Mouse (Mus musculus): ENCODE measurements at regions not wholly inside any gene's neighbourhood (a gene's known extent, or its start where the extent isn't known, plus 50 kb on each side); places are given as distances from the start of the nearest gene placed in this dataset.

- 84% methylated on average over 5 of the region's 5 CpGs for WGBS
- DNase-seq (ENCODE audit: low read depth in 1 of 2, low spot score in 2 of 2) = no peak
- no peaks in the 10 kb centered on the region for H3K36me3 ChIP-seq (ENCODE audit: control insufficient read depth, insufficient read depth, low read length)
- H3K27ac ChIP-seq (ENCODE audit: insufficient read depth, low read length) = no peak overlapping the region
- no peaks in the 10 kb centered on the region for H3K4me1 ChIP-seq (ENCODE audit: control insufficient read depth, insufficient read depth, insufficient read length)
- no peak overlapping the region for H3K4me3 ChIP-seq (ENCODE audit: extremely low read depth, insufficient read depth, insufficient read length)
- H3K27me3 ChIP-seq (ENCODE audit: control insufficient read depth, insufficient read depth, low read length) = no peaks in the 10 kb centered on the region
- no peak for TF ChIP-seq CTCF (IDR thresholded peaks at IDR 0.05; ENCODE audit: extremely low read depth, insufficient read depth, insufficient read length, insufficient replicate concordance)
- no peak for TF ChIP-seq POLR2A (IDR thresholded peaks at IDR 0.05; ENCODE audit: low read depth, low read length)
Observed at GRCm38 (mm10) chr2:159430577-159431329, 636.1 kb downstream of the Dhx35 start.

GRCm38 (mm10) chr2:159438961-159439360 is 644.4 kb downstream of the Dhx35 start:
- Histone ChIP-seq H3K27me3 (ENCODE audit: control insufficient read depth, insufficient read depth, low read length) (no peaks in the 10 kb centered on the region), H3K4me1 (ENCODE audit: control insufficient read depth, insufficient read depth, insufficient read length) (no peaks in the 10 kb centered on the region), H3K36me3 (ENCODE audit: control insufficient read depth, insufficient read depth, low read length) (no peaks in the 10 kb centered on the region), H3K4me3 (ENCODE audit: extremely low read depth, insufficient read depth, insufficient read length) (no peak overlapping the region), H3K27ac (ENCODE audit: insufficient read depth, low read length) (no peak overlapping the region)
- no peak for TF ChIP-seq CTCF (IDR thresholded peaks at IDR 0.05; ENCODE audit: extremely low read depth, insufficient read depth, insufficient read length, insufficient replicate concordance)
- TF ChIP-seq POLR2A (IDR thresholded peaks at IDR 0.05; ENCODE audit: low read depth, low read length) = no peak
- DNase-seq (ENCODE audit: low read depth in 1 of 2, low spot score in 2 of 2) = no peak
- 77% methylated on average over 6 of the region's 6 CpGs for WGBS

GRCm38 (mm10) chr2:159443581-159443980 is 649.0 kb downstream of the Dhx35 start:
- 42% methylated on average over 8 of the region's 8 CpGs for WGBS
- H3K36me3 ChIP-seq (ENCODE audit: control insufficient read depth, insufficient read depth, low read length) = no peaks in the 10 kb centered on the region
- TF ChIP-seq POLR2A (IDR thresholded peaks at IDR 0.05; ENCODE audit: low read depth, low read length) (no peak), CTCF (IDR thresholded peaks at IDR 0.05; ENCODE audit: extremely low read depth, insufficient read depth, insufficient read length, insufficient replicate concordance) (no peak)
- no peaks in the 10 kb centered on the region for H3K4me1 ChIP-seq (ENCODE audit: control insufficient read depth, insufficient read depth, insufficient read length)
- no peak overlapping the region for H3K4me3 ChIP-seq (ENCODE audit: extremely low read depth, insufficient read depth, insufficient read length)
- no peak for DNase-seq (ENCODE audit: low read depth in 1 of 2, low spot score in 2 of 2)
- no peaks in the 10 kb centered on the region for H3K27me3 ChIP-seq (ENCODE audit: control insufficient read depth, insufficient read depth, low read length)
- no peak overlapping the region for H3K27ac ChIP-seq (ENCODE audit: insufficient read depth, low read length)

- Histone ChIP-seq H3K4me1 (ENCODE audit: control insufficient read depth, insufficient read depth, insufficient read length) (no peaks in the 10 kb centered on the region), H3K36me3 (ENCODE audit: control insufficient read depth, insufficient read depth, low read length) (no peaks in the 10 kb centered on the region), H3K4me3 (ENCODE audit: extremely low read depth, insufficient read depth, insufficient read length) (no peak overlapping the region), H3K27me3 (ENCODE audit: control insufficient read depth, insufficient read depth, low read length) (no peaks in the 10 kb centered on the region), H3K27ac (ENCODE audit: insufficient read depth, low read length) (no peak overlapping the region)
- no peak for DNase-seq (ENCODE audit: low read depth in 1 of 2, low spot score in 2 of 2)
- TF ChIP-seq POLR2A (IDR thresholded peaks at IDR 0.05; ENCODE audit: low read depth, low read length) (no peak), CTCF (IDR thresholded peaks at IDR 0.05; ENCODE audit: extremely low read depth, insufficient read depth, insufficient read length, insufficient replicate concordance) (no peak)
- 69% methylated on average over 5 of the region's 5 CpGs for WGBS
Observed at GRCm38 (mm10) chr2:159446434-159446833, 651.8 kb downstream of the Dhx35 start.

DNA sequence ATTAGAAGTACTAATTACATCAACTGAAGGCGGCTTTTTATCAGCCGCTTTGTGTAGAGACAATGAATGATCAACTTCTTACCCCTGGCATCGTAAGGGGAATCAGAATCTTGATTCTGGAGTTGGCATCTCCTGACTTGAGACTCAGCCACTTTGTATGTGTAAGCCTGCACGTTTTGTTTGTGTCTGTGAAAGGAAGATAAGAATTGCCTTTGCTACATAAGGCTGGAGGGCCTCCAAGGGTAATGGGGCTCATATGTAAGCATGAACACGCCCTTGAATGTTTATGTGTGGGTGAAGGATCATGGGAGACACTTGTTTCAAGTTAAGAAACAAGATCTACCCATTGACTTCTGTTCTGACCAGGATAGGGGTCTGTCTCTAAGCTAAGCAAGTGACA is 652.3 kb downstream of the Dhx35 start:
- no peaks in the 10 kb centered on the region for H3K27me3 ChIP-seq (ENCODE audit: control insufficient read depth, insufficient read depth, low read length)
- no peak for TF ChIP-seq POLR2A (IDR thresholded peaks at IDR 0.05; ENCODE audit: low read depth, low read length)
- no peak for TF ChIP-seq CTCF (IDR thresholded peaks at IDR 0.05; ENCODE audit: extremely low read depth, insufficient read depth, insufficient read length, insufficient replicate concordance)
- DNase-seq (ENCODE audit: low read depth in 1 of 2, low spot score in 2 of 2) = no peak
- no peak overlapping the region for H3K4me3 ChIP-seq (ENCODE audit: extremely low read depth, insufficient read depth, insufficient read length)
- WGBS = 76% methylated on average over 5 of the region's 5 CpGs
- H3K36me3 ChIP-seq (ENCODE audit: control insufficient read depth, insufficient read depth, low read length) = no peaks in the 10 kb centered on the region
- no peak overlapping the region for H3K27ac ChIP-seq (ENCODE audit: insufficient read depth, low read length)
- no peaks in the 10 kb centered on the region for H3K4me1 ChIP-seq (ENCODE audit: control insufficient read depth, insufficient read depth, insufficient read length)

- no peaks in the 10 kb centered on the region for H3K4me1 ChIP-seq (ENCODE audit: control insufficient read depth, insufficient read depth, insufficient read length)
- no peak overlapping the region for H3K4me3 ChIP-seq (ENCODE audit: extremely low read depth, insufficient read depth, insufficient read length)
- DNase-seq (ENCODE audit: low read depth in 1 of 2, low spot score in 2 of 2) = no peak
- H3K27ac ChIP-seq (ENCODE audit: insufficient read depth, low read length) = no peak overlapping the region
- no peaks in the 10 kb centered on the region for H3K27me3 ChIP-seq (ENCODE audit: control insufficient read depth, insufficient read depth, low read length)
- no peaks in the 10 kb centered on the region for H3K36me3 ChIP-seq (ENCODE audit: control insufficient read depth, insufficient read depth, low read length)
- WGBS = 87% methylated on average over 5 of the region's 5 CpGs
- TF ChIP-seq CTCF (IDR thresholded peaks at IDR 0.05; ENCODE audit: extremely low read depth, insufficient read depth, insufficient read length, insufficient replicate concordance) (no peak), POLR2A (IDR thresholded peaks at IDR 0.05; ENCODE audit: low read depth, low read length) (no peak)
Observed at GRCm38 (mm10) chr2:159448976-159449375, 654.4 kb downstream of the Dhx35 start.

DNA sequence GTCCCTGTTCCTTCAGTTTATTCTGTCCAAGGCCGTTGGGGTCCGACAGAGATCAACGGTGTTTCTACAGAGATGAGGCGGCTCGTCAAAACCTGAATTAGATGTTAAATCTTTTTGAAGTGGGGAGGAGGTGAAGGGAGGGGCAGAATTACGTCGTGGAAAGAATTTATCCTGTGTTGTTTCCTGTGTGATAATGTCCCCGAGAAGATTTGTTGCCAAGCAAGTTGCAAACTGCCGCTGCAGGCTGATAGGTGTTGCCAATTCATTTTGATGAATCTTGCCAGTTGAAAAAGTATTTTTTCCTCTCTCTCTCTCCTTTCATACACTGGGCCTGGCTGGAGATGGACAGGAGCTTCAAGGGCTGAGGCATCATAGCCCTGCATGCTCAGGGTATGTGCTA is 656.8 kb downstream of the Dhx35 start:
- Histone ChIP-seq H3K4me1 (ENCODE audit: control insufficient read depth, insufficient read depth, insufficient read length) (no peaks in the 10 kb centered on the region), H3K36me3 (ENCODE audit: control insufficient read depth, insufficient read depth, low read length) (no peaks in the 10 kb centered on the region), H3K27ac (ENCODE audit: insufficient read depth, low read length) (no peak overlapping the region), H3K4me3 (ENCODE audit: extremely low read depth, insufficient read depth, insufficient read length) (no peak overlapping the region), H3K27me3 (ENCODE audit: control insufficient read depth, insufficient read depth, low read length) (no peaks in the 10 kb centered on the region)
- no peak for DNase-seq (ENCODE audit: low read depth in 1 of 2, low spot score in 2 of 2)
- 48% methylated on average over 9 of the region's 9 CpGs for WGBS
- TF ChIP-seq POLR2A (IDR thresholded peaks at IDR 0.05; ENCODE audit: low read depth, low read length) (no peak), CTCF (IDR thresholded peaks at IDR 0.05; ENCODE audit: extremely low read depth, insufficient read depth, insufficient read length, insufficient replicate concordance) (no peak)
